Mouse (Mus musculus) forebrain, embryonic 15.5 days (tissue): ENCODE data around the gene Cadm1. TPM values are rescaled to one million over a fixed set of nuclear protein-coding genes. Genes with fewer than 3 reads are reported as not detected.
A peak's percentile ranks its signal among the peaks of the same experiment; 100 is the strongest.

Experiments
- ATAC-seq: fragments of 200-750 bp; cut with Nextera tagmentation; replicated peaks from 2 replicates; pipeline ENCODE4 v1.8.0; 2017; ENCODE audit warnings: mild to moderate bottlenecking, moderate TSS enrichment, moderate library complexity
- H3K27ac ChIP-seq: fragments of 300-500 bp; sonication (generic); replicated peaks from 2 replicates; pipeline ENCODE4 v1.5.1; 2015; ENCODE audit warnings: mild to moderate bottlenecking, inconsistent platforms
- H3K27me3 ChIP-seq: fragments of 300-500 bp; sonication (generic); 2 replicates; pipeline ENCODE4 v1.6.1; 2015; ENCODE audit warnings: inconsistent platforms
- H3K36me3 ChIP-seq: fragments of 300-500 bp; sonication (generic); 2 replicates; pipeline ENCODE4 v1.6.1; 2015; ENCODE audit warnings: mild to moderate bottlenecking, inconsistent platforms
- H3K4me1 ChIP-seq: fragments of 300-500 bp; sonication (generic); 2 replicates; pipeline ENCODE4 v1.6.1; 2015; ENCODE audit warnings: inconsistent platforms
- H3K4me2 ChIP-seq: fragments of 300-500 bp; sonication (generic); replicated peaks from 2 replicates; pipeline ENCODE4 v1.6.1; 2015; ENCODE audit warnings: mild to moderate bottlenecking, inconsistent platforms
- H3K4me3 ChIP-seq: fragments of 300-500 bp; sonication (generic); 2 replicates; pipeline ENCODE4 v1.5.1; 2015; ENCODE audit warnings: mild to moderate bottlenecking, inconsistent platforms
- H3K9ac ChIP-seq: fragments of 300-500 bp; sonication (generic); replicated peaks from 2 replicates; pipeline ENCODE4 v1.6.1; 2015; ENCODE audit warnings: mild to moderate bottlenecking, inconsistent platforms
- H3K9me3 ChIP-seq: fragments of 300-500 bp; sonication (generic); 2 replicates; pipeline ENCODE4 v1.6.1; 2016; ENCODE audit warnings: inconsistent platforms
- WGBS: fragments of 180-500 bp; shearing (Covaris S2); methylation state at CpG from one replicate; pipeline ENCODE4 v1.1.7; 2015; ENCODE audit warnings: mixed read lengths; 5-methylcytosine and 5-hydroxymethylcytosine counted together
- polyA plus RNA-seq: library from polyadenylated mRNA; unstranded; fragments of >200 nt; fragmentation: Nextera tagmentation; extraction: Ambion mirVana; gene quantifications from 2 replicates; pipeline ENCODE4 v1.2.1, GENCODE M21; 2015

Gene Cadm1
- polyA plus RNA-seq, 1 experiment from 2014 or later = 218 TPM

- peaks cover 35% of the 10 kb centered on the region for H3K4me1 ChIP-seq
- H3K4me2 ChIP-seq = no peak overlapping the region
- H3K4me3 ChIP-seq = no peak overlapping the region
- 93% methylated on average over 11 of the region's 11 CpGs for WGBS
- H3K27ac ChIP-seq = no peak overlapping the region
- H3K27me3 ChIP-seq = no peaks in the 10 kb centered on the region
- no peaks in the 10 kb centered on the region for H3K36me3 ChIP-seq
- no peak overlapping the region for H3K9ac ChIP-seq
- H3K9me3 ChIP-seq = no peaks in the 10 kb centered on the region
- ATAC-seq = no peak
These were observed 121.5 kb downstream of the Cadm1 start for GRCm38 (mm10) chr9:47651431-47651830.

DNA sequence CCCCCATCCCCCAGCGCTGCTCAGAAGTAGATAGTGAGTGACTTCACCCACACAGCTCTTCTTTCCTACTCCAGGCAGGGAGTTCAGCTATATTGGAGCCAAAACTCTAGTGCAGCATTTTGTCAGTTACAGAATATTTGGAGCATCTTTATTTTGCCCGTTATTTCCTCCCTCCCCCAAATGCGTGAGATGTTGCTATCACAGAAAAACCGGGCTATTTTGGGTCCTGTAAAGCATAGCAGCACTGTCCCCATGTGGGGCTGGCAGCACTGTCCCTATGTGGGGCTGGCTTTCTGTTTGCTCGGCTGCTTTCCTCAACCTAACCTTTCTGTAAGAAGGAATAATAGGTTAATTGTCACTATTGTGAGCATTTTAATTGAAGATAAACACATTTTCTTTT, 122.2 kb downstream of the Cadm1 start:
- 72% methylated on average over 5 of the region's 5 CpGs for WGBS
- no peaks in the 10 kb centered on the region for H3K27me3 ChIP-seq
- H3K9ac ChIP-seq = no peak overlapping the region
- H3K4me3 ChIP-seq = no peak overlapping the region
- H3K9me3 ChIP-seq = no peaks in the 10 kb centered on the region
- H3K4me1 ChIP-seq = peaks cover 35% of the 10 kb centered on the region
- H3K4me2 ChIP-seq = no peak overlapping the region
- peak overlapping the region; percentile 27 for H3K27ac ChIP-seq
- ATAC-seq = no peak
- no peaks in the 10 kb centered on the region for H3K36me3 ChIP-seq

- H3K9ac ChIP-seq = no peak overlapping the region
- no peak overlapping the region for H3K4me3 ChIP-seq
- no peaks in the 10 kb centered on the region for H3K36me3 ChIP-seq
- no peaks in the 10 kb centered on the region for H3K9me3 ChIP-seq
- H3K27ac ChIP-seq = peak overlapping the region; percentile 27
- no peaks in the 10 kb centered on the region for H3K27me3 ChIP-seq
- 44% methylated on average over 4 of the region's 4 CpGs for WGBS
- ATAC-seq = peak; percentile 29; the same call in 1 of the 2 replicates
- peaks cover 32% of the 10 kb centered on the region for H3K4me1 ChIP-seq
- no peak overlapping the region for H3K4me2 ChIP-seq
These were observed 123.0 kb downstream of the Cadm1 start for GRCm38 (mm10) chr9:47652936-47653335.

- H3K4me3 ChIP-seq = no peak overlapping the region
- peak overlapping the region; percentile 37; the same call in 1 of the 2 replicates for H3K27ac ChIP-seq
- H3K9ac ChIP-seq = no peak overlapping the region
- WGBS = 65% methylated on average over 6 of the region's 6 CpGs
- no peak for ATAC-seq
- no peaks in the 10 kb centered on the region for H3K9me3 ChIP-seq
- H3K4me1 ChIP-seq = peaks cover 10% of the 10 kb centered on the region
- no peak overlapping the region for H3K4me2 ChIP-seq
- H3K27me3 ChIP-seq = no peaks in the 10 kb centered on the region
- no peaks in the 10 kb centered on the region for H3K36me3 ChIP-seq
These were observed 129.6 kb downstream of the Cadm1 start for GRCm38 (mm10) chr9:47659366-47660090.

DNA sequence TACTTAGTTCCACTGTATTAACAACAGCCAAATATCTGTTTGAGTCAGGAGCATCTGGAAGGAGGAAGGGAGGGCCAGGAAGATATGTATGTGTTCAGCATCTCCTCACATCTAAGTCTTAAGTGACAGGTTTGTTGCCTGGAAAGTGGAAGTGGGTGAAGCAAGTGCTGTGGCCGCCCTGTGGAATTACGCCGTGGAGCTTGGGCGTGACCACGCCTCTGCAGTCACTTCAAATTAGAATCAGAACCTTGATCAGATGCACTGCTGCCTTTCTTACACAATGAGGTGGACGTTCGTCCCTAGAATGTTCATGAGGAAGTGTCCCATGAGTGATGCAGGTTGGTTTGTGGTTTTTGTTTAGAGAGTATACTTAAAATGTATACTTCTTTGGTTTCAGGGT, 131.6 kb downstream of the Cadm1 start:
- no peaks in the 10 kb centered on the region for H3K36me3 ChIP-seq
- peaks cover 21% of the 10 kb centered on the region for H3K4me1 ChIP-seq
- H3K4me3 ChIP-seq = no peak overlapping the region
- H3K9me3 ChIP-seq = no peaks in the 10 kb centered on the region
- no peak overlapping the region for H3K27ac ChIP-seq
- no peak overlapping the region for H3K4me2 ChIP-seq
- ATAC-seq = no peak
- H3K9ac ChIP-seq = no peak overlapping the region
- 93% methylated on average over 7 of the region's 7 CpGs for WGBS
- no peaks in the 10 kb centered on the region for H3K27me3 ChIP-seq

DNA sequence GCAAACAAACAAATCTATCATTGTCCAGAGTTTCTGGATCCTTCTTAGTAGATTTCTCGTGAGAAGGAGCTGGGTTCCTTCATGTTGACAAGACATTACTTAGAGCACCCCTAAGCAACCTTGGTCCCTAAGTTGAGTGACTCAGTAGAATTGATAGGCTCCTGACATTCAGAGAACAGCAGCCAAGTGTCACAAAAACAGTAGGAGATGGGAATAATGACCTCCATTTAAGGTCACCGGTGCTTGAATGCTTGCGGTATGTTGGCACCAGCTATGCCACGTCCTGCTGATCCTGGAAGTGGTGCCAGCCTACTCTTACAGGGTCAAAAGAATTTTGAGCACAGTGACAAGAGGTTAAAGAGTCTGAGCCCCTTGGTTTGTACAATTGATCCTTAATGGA, 139.2 kb downstream of the Cadm1 start:
- Histone ChIP-seq H3K4me1 (peaks cover 35% of the 10 kb centered on the region), H3K27ac (no peak overlapping the region), H3K4me3 (no peak overlapping the region), H3K4me2 (no peak overlapping the region), H3K27me3 (no peaks in the 10 kb centered on the region), H3K36me3 (no peaks in the 10 kb centered on the region), H3K9ac (no peak overlapping the region), H3K9me3 (no peaks in the 10 kb centered on the region)
- no peak for ATAC-seq
- WGBS = 55% methylated on average over 4 of the region's 4 CpGs

- Histone ChIP-seq H3K9me3 (no peaks in the 10 kb centered on the region), H3K4me2 (no peak overlapping the region), H3K36me3 (no peaks in the 10 kb centered on the region), H3K4me1 (peaks cover 29% of the 10 kb centered on the region), H3K4me3 (no peak overlapping the region), H3K27ac (no peak overlapping the region), H3K27me3 (no peaks in the 10 kb centered on the region), H3K9ac (no peak overlapping the region)
- no peak for ATAC-seq
- 50% methylated on average over 11 of the region's 11 CpGs for WGBS
These were observed 141.6 kb downstream of the Cadm1 start for GRCm38 (mm10) chr9:47671617-47672016.

DNA sequence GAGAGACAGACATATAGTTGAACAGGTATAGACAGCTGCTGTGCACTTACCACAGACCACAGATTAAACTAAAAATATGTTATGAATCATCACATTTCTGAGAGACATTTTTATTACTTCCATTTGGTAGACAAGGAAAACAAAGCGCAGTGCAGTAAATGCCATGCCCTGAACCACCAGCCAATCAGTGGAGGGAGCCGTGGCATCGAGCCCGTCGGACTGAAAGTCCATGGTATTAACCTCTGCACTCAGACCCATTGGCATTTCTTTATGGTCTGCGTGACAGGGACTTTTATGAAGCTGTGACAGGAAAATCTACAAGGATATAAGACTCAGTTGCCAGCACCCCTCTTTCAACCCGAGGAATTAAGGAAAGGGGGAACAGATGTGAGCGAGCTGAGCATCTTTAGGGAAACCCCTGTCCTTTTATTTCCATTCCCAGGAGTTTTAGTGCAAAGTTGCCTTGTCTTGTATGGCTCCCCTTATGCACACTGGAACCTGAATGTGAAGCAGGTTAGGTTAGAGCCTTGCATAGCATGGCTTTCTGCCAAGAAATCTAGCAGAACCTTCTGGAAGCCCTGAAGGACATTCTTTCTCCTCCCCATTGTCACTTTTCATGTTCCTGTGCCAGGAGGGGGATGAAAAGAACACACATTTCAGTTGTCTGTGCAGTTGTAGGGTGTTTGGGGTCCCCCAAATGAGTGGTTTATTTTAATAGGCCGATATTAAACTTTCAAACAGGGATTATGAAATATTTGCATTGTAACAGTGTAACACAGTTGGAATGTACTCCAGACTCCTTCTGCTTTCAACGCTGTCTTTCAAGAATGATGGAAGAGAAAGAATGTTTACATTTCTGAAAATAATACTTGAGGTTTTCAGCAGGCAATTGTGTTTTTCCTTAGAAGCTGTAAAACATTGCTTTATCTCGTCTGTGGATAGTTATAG, 145.1 kb downstream of the Cadm1 start:
- 84% methylated on average over 11 of the region's 11 CpGs for WGBS
- no peak for ATAC-seq
- Histone ChIP-seq H3K27me3 (no peaks in the 10 kb centered on the region), H3K27ac (no peak overlapping the region), H3K4me3 (no peak overlapping the region), H3K36me3 (no peaks in the 10 kb centered on the region), H3K9me3 (no peaks in the 10 kb centered on the region), H3K9ac (no peak overlapping the region), H3K4me1 (peaks cover 23% of the 10 kb centered on the region), H3K4me2 (no peak overlapping the region)

GRCm38 (mm10) chr9:47686881-47687280, 156.9 kb downstream of the Cadm1 start:
- H3K27ac ChIP-seq = peak overlapping the region; percentile 45; the same call in 1 of the 2 replicates
- peak; percentile 41; the same call in 1 of the 2 replicates for ATAC-seq
- H3K27me3 ChIP-seq = no peaks in the 10 kb centered on the region
- H3K4me2 ChIP-seq = no peak overlapping the region
- H3K36me3 ChIP-seq = no peaks in the 10 kb centered on the region
- H3K9me3 ChIP-seq = no peaks in the 10 kb centered on the region
- peaks cover 32% of the 10 kb centered on the region for H3K4me1 ChIP-seq
- 35% methylated on average over 2 of the region's 2 CpGs for WGBS
- no peak overlapping the region for H3K9ac ChIP-seq
- H3K4me3 ChIP-seq = no peak overlapping the region

- no peak overlapping the region for H3K4me2 ChIP-seq
- no peaks in the 10 kb centered on the region for H3K27me3 ChIP-seq
- H3K4me1 ChIP-seq = peaks cover 32% of the 10 kb centered on the region
- no peaks in the 10 kb centered on the region for H3K36me3 ChIP-seq
- no peak overlapping the region for H3K27ac ChIP-seq
- H3K9me3 ChIP-seq = no peaks in the 10 kb centered on the region
- no peak overlapping the region for H3K4me3 ChIP-seq
- no peak overlapping the region for H3K9ac ChIP-seq
- WGBS = 92% methylated on average over 5 of the region's 5 CpGs
- no peak for ATAC-seq
These were observed 157.6 kb downstream of the Cadm1 start for GRCm38 (mm10) chr9:47687604-47688003.

DNA sequence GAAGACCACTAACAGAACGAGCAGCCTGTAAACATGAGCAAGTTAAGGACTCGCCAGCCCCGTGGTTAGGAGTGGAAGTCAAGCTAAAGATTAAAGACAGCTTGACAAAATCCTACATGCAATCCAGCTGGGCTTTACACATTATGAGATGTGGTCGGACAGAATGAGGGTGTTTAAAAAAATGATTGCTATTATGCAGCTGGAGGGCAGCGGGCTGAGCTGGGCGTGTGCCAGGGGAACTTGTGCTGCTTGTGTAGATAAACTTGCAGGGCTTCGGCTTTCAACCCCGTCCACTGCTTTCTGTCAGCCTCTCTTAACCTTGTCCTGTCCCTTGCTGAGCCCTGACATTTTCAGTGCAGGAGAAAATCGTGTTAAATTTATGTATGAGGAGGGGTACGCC, 158.3 kb downstream of the Cadm1 start:
- Histone ChIP-seq H3K4me3 (no peak overlapping the region), H3K27ac (no peak overlapping the region), H3K27me3 (no peaks in the 10 kb centered on the region), H3K4me1 (peaks cover 29% of the 10 kb centered on the region), H3K9me3 (no peaks in the 10 kb centered on the region), H3K36me3 (no peaks in the 10 kb centered on the region), H3K4me2 (no peak overlapping the region), H3K9ac (no peak overlapping the region)
- no peak for ATAC-seq
- WGBS = 47% methylated on average over 10 of the region's 10 CpGs

DNA sequence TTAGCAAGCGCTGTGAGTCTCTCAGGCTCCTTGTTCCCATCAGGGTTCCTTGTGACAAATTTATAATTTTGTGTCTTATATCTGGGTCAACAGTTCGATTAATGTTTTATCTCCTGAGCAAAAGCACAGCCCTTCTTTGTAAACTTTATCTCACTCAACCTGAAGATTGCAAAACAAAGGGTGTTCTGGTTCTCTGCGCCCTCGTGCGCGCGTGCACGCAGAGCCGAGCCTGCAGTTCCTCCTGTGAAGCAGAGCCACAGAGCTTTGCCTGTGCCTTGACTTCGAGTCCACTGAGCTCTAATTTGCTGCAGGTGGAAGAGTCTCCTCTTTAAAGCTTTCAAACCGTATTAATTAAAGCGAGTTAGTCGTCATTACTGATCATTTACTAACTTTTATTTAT, 162.9 kb downstream of the Cadm1 start:
- H3K4me1 ChIP-seq = peaks cover 12% of the 10 kb centered on the region
- H3K9ac ChIP-seq = no peak overlapping the region
- no peak for ATAC-seq
- no peaks in the 10 kb centered on the region for H3K9me3 ChIP-seq
- no peaks in the 10 kb centered on the region for H3K27me3 ChIP-seq
- H3K4me3 ChIP-seq = no peak overlapping the region
- H3K4me2 ChIP-seq = no peak overlapping the region
- H3K36me3 ChIP-seq = no peaks in the 10 kb centered on the region
- no peak overlapping the region for H3K27ac ChIP-seq
- 38% methylated on average over 13 of the region's 13 CpGs for WGBS
